Mouse (Mus musculus) hematopoietic stem cell, adult 5-6 weeks (primary cell): ENCODE results near the gene Galc. TPM values are rescaled to one million over a fixed set of nuclear protein-coding genes. Genes with fewer than 3 reads are reported as not detected.

Experiments
- ATAC-seq, 2 experiments: fragments of 125-278 bp in 1 of 2; replicated peaks in 1 of 2; 2 replicates each; pipeline ENCODE4 v1.8.0; 2016 to 2017; ENCODE audit warnings: inconsistent platforms in 2 of 2, mild to moderate bottlenecking in 2 of 2, moderate number of reproducible peaks in 2 of 2, low read depth in 1 of 2, moderate TSS enrichment in 1 of 2; ENCODE audit not compliant: low FRiP score in 2 of 2, poor library complexity in 2 of 2, severe bottlenecking in 2 of 2, insufficient read depth in 1 of 2, low TSS enrichment in 1 of 2
- total RNA-seq: library from RNA; stranded (forward); fragments of 172-1452, 232-1000 nt; gene quantifications from 2 replicates; pipeline ENCODE4 v1.2.3, GENCODE M21; 2017

Galc gene
- total RNA-seq, 1 experiment from 2014 or later, result 10.0 TPM

- no peak for ATAC-seq
Measured at GRCm38 (mm10) chr12:98213332-98213731, 45.9 kb downstream of the Galc start.

GRCm38 (mm10) chr12:98212457-98213175 is 46.6 kb downstream of the Galc start:
- peak in 1 of 2 experiments; percentile 59; a peak in 2 of 4 replicates for ATAC-seq

GRCm38 (mm10) chr12:98210495-98210894 is 48.8 kb downstream of the Galc start:
- peak in 1 of 2 experiments; percentile 3; a peak in 1 of 4 replicates for ATAC-seq

- ATAC-seq, result no peak
Measured at GRCm38 (mm10) chr12:98208104-98208503, 51.2 kb downstream of the Galc start.

- no peak for ATAC-seq
Measured at GRCm38 (mm10) chr12:98205450-98206051, 53.7 kb downstream of the Galc start.

- ATAC-seq, result no peak
Measured at GRCm38 (mm10) chr12:98197401-98197800, 61.9 kb downstream of the Galc start.

- ATAC-seq, result no peak
Measured at GRCm38 (mm10) chr12:98190201-98190600, 69.1 kb downstream of the Galc start.

- ATAC-seq, result no peak
Measured at GRCm38 (mm10) chr12:98189096-98189495, 70.2 kb downstream of the Galc start.

- no peak for ATAC-seq
Measured at GRCm38 (mm10) chr12:98187186-98187899, 71.9 kb downstream of the Galc start.

- ATAC-seq, result peak; percentile 65 to 71; a peak in 2 of 4 replicates
Measured at GRCm38 (mm10) chr12:98181729-98182128, 77.5 kb downstream of the Galc start.

- ATAC-seq, result no peak
Measured at GRCm38 (mm10) chr12:98180807-98181206, 78.5 kb downstream of the Galc start.

GRCm38 (mm10) chr12:98180235-98180800 is 78.9 kb downstream of the Galc start:
- ATAC-seq, result no peak

- ATAC-seq, result no peak
Measured at GRCm38 (mm10) chr12:98179496-98179895, 79.8 kb downstream of the Galc start.

GRCm38 (mm10) chr12:98176632-98177031 is 82.6 kb downstream of the Galc start:
- ATAC-seq, result no peak

GRCm38 (mm10) chr12:98161901-98162300 is 97.4 kb downstream of the Galc start:
- no peak for ATAC-seq

- ATAC-seq, result no peak
Measured at GRCm38 (mm10) chr12:98160867-98161266, 98.4 kb downstream of the Galc start.
